Mouse (Mus musculus): Measurements from ENCODE around the gene Scarf1.

Gene Scarf1

DNA sequence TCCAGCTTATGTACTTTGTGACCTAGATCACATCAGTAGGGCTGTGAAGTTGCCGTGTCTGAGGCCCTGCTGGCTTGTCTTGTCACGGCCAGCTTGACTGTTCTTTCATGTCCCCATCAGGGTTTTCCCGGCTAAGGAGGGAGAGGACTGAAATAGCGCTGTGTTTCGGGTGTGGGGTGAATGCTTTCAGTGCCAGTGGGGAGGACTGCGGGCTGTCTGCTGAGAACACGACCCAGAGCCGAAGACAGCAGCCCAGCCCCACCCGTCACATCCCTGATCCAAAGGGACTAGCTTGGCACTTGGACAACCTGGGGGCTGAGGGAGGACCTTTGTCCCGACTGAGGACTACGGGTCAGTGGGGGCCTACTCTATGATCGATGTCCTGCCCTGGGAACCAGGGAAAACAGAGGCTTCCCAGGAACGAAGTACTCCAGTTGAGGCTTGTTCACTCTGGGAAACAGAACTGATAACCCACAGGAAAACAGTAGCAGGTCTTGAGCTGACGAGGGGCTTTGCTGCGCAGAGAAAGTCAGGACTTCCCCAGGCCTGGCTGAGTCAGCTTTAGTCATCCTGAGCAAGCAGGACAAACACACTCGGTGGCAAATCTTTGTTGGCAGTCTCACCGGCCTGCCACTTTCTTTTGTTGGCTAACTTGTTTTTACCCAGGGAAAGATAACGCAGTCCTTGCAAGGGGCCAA is 50.7 kb downstream of the Scarf1 start:
- in situ Hi-C loops (cut with MboI): no loop called here

DNA sequence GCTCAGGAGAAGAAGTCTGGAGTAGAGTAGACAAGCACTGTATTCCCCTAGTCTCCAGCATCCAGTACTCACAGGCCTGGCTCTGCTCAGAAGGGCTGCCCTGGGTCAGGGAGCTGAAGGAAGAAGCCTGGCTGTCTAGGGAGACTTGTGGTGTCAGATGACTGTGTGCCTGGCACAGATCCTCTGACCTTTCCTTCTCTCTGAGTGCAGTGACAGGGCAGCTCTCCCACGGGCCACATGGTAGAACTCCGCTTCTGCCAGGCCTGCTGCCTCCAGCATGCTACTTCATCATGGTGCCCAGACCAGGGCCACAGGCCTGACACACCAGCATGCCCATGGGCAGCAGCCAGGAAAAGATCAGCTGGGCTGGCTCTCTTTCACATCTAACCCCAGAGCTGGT is 52.5 kb downstream of the Scarf1 start:
- in situ Hi-C loops (cut with MboI): loop anchor here (5.0 kb wide), 1 partner anchor 34 kb away; the partner anchor contains the start of gene Slc43a2

DNA sequence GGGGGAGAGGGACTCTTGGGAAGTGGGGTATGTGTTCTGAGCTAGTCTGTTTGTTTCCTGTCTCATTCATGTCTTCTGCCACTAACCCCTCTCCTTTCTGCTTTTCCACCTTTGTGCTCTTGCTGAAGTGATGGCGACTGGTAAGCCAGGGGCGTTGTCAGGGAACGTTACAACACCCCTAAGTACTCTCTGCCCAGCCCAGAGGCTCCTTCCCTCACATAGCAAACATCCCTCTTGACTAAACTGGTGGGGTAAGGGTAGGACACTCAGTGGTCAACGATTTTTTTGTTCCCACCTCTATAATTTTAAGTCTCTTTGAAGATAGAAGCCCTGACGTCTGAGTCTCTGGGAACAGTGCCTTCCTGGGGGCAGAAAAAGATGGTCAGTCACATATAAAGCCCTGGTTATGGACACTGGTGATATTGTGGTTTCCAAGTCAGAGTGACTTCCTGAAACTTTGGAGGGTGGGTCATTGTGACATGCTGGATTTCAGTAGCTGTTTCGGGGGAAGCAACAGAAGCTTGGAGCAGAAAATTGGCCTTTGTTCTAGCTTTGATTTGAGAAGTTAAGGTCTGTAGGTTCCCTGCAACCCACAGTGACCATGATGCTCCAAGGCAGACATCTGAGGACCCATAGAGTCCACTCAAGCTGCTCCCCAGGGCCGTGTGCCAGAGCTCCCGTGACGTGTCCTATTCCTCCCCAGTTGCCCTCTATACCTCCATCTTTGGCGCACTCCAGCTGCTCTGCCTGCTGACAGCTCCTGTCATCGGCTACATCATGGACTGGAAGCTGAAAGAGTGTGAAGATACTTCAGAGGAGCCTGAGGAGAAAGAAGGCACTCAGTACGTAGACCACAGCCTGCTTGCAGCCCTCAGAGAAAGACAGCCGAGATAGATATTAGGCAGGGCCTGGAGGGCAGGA is 53.2 kb downstream of the Scarf1 start:
- in situ Hi-C loops (cut with MboI): loop anchor here (5.0 kb wide), 1 partner anchor 34 kb away; the partner anchor contains the start of gene Slc43a2

DNA sequence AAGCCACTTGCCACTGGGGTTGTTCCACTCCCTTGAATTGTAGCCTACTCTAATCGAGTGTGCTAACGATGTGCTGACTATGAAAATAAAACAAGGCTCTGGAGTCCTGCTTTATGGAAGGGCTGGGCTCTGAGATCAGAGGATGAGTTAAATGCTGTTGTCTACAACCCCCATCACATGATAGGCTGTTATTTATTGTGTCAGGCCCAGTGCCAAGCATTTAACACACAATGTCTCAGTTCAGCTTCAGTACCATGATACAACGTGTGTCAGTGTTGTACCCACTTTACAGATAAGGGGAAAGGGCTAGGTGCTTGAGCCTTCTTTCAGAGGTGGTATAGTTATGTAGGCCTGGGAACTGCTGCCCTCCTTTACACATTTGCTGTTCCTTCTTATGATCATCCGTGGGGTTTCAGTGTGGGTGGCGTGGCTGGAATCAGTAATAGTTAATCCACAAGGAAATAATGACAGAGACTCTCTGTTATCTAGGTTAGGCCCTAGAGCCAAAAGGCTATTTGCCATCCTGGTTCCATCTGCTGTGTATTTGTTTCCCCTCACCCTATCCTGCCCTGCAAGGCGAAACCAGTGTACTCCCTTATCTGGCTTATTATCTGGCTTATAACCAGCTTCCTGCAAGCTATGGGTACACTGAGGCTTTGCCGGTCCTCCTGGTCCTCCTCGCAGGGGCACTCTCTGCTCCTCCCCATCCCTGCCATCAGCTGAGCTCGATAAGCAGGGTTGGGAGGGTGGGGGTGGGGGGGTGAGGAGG is 54.2 kb downstream of the Scarf1 start:
- in situ Hi-C loops (cut with MboI): loop anchor here (5.0 kb wide), 1 partner anchor 35 kb away; the partner anchor contains the start of gene Slc43a2

DNA sequence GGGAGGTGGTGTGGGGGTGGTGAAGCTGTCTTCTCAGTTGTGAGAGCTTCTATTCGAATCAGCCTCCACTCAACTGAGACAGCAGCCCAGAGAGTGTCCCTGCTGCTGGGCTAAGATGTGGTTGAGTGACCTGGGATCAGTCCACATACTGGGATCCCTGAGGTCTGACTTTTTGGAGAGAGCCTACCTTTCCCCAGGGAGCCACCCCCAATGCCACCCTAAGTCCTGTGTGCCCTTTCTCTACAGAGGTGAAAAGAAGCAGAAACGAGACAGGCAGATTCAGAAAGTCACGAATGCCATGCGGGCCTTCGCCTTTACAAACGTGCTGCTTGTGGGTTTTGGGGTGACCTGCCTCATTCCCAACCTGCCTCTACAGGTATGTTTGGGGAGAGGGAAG is 54.8 kb downstream of the Scarf1 start:
- in situ Hi-C loops (cut with MboI): loop anchor here (5.0 kb wide), 1 partner anchor 36 kb away; the partner anchor contains the start of gene Slc43a2

DNA sequence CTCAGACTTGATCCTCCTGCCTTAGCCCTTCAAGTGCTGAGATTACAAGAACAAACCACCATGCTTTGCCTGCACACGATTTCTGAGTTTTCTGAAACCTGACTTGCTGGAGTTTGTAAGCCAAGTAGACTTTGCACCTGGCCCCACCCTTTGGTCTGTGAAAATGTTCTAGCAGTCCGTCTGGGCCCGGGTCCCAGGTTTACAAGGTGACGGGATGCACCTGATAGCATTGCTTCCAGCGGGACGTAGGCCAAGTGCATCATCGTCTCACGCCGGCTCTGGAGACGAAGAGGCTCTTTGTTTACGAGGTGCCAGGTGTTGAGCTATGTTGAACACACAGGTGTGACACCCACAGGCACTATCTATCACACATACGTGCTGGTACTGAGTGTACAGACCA is 55.6 kb downstream of the Scarf1 start:
- in situ Hi-C loops (cut with MboI): loop anchor here (5.0 kb wide), 1 partner anchor 37 kb away; the partner anchor contains the start of gene Slc43a2

DNA sequence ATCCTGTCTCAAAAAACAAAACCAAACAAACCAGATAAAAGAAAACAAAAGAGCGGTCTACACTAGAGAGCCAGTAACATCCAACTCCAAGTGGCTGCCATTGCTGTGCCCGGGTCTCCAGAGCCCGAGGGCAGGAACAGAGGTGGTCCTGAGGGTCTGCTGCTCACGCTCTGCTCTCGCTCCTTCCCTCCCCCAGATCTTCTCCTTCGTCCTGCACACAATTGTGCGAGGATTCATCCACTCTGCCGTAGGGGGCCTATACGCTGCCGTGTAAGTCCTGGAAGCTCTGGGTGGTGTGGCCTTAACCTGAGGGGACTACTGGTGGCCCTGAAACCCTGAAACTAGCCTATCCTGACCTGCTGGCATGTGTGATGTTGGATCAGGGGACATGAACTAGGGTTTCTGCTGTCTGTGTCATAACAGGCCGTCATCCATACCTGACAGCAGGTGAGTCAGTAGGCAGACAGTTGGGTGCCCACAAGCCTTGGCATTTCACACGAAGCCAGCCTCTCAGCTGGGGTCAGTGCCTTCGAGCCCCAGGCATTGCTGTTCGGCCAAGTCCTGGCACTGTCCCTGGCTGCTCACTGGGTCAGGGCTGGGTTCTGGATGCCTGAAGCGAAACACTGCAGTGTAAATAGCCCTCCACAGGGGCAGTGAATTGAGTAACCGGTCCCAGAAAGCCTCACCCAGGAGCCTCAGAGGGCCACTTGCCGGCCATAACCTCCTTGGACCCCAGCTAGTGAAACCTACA is 57.2 kb downstream of the Scarf1 start:
- in situ Hi-C loops (cut with MboI): no loop called here

DNA sequence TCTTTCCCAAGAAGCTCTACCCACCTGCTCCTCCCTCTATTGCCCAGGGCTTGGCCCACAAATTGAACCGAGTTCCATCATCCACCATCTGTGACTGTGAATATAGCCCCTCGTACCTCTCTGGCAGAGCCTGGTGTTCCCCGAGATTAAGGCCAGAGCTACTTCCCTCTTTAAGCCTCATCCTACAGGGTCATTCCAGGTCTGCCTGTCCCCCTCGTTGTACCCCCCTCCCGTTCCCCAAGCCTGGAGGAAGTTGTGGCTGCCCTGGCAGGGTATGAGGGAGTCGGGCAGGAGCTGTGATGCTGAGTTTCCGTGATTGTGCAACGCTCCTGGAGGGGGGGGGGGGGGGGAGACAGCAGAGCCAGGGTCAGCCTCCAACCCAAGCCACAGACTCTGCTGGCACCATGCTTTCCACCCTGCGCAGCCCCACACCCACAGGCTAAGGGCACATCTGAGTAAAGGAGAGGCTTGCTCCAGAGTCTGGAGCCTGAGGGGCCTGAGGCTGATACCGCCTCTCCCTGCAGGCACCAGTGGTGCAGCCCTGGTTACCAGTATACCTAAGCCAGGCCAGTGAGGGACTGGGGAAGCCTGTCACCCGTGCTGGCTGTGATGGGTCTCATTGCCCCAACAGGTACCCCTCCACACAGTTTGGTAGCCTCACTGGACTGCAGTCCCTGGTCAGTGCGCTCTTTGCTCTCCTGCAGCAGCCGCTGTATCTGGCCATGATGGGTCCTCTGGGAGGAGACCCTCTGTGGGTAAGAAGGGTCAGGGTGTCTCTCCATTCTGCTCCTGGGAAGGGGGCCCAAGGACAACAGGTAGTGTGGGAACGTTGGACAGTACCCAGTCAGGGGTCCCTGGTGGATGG is 58.0 kb downstream of the Scarf1 start:
- in situ Hi-C loops (cut with MboI): no loop called here

DNA sequence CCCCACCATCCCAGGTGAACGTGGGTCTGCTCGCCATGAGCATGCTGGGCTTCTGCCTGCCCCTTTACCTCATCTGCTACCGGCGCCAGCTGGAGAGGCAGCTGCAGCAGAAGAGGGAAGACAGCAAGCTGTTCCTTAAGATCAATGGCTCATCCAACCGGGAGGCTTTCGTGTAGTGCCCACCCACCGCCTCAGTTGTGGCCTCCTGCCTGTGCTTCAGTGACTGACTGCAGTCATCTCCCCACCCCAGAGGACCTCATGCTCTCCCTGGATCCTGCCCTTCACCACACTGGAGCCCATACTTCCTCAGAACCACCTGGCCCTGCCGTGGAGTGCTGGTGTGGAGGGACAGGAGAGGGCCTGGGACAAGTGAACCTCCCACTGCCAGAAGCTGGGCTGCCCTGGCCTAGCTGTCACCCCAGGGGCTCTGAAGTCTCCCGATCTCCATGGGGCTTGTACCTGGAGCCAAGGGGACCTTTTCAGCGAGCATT is 59.0 kb downstream of the Scarf1 start:
- in situ Hi-C loops (cut with MboI): no loop called here

DNA sequence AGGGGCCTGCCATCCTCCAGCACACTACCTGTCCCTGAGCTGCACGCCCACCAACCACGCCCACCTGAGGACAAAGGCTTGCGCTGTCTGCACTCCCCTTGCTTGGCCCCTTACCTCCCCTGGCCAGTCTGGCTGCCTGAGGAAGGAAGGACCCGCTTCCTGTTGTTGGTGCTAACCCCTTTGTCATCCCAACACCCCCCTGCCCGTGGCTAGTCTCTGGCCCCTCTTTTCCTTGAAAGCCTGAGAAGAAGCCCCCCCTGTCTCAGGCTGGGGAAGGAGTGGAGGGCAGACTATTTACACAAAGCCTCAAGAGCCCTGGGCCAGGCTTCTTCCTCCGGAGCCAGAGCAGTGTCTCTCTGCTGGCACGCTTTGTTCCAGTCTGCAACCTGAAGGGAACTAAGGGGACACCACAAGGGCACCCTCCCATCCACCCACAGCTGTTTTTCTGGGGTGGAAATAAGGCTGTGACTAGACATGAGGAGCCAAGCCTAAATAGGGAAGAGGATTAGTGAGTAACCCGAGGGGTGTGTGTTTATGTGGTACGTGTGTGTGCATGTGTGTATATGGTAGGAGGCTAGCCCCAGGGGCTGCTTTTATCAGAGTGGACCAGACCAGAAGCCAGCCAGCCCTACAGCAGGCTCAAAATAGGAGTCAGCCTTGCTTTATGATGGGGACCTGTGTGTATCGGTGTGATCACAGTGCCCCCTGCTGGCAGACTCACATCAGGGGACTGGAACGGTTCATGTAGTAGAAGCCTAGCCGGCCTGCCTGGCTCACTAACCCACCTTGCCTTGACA is 59.7 kb downstream of the Scarf1 start:
- in situ Hi-C loops (cut with MboI): no loop called here

DNA sequence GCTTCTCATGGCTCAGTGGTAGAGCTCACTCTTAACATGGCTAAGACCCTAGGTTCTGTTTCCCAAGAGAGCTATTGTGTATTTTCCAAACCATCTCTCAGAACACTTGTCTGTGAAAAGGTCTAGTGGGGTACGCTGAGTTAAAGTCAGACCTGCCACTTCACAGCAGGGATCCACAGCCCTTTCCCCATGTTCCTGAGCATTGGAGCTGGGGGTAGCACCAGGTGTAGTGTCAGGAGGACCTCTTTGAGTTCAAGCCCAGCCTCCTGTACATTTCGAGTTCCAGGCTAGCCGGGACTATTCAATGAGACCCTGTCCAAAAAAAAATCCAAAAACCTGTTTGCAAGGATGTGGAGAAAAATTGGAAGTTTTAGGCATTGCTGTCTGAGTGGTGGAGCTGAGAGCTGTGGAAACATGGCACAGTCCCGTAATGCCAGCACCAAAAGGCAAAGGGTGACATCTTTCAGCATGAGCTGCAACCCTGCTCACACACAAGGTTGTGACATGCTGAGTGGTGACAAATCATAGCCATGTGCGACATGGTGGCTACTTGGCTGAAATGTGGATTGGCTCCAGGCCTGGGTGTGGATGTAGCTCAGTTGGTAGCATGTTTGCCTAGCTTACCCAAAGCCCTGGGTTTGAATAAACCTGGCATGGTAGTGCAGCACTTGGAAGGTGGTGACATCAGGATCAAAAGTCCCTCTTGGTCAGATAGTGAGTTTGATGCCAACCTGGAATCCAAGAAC is 61.2 kb downstream of the Scarf1 start:
- in situ Hi-C loops (cut with MboI): no loop called here

DNA sequence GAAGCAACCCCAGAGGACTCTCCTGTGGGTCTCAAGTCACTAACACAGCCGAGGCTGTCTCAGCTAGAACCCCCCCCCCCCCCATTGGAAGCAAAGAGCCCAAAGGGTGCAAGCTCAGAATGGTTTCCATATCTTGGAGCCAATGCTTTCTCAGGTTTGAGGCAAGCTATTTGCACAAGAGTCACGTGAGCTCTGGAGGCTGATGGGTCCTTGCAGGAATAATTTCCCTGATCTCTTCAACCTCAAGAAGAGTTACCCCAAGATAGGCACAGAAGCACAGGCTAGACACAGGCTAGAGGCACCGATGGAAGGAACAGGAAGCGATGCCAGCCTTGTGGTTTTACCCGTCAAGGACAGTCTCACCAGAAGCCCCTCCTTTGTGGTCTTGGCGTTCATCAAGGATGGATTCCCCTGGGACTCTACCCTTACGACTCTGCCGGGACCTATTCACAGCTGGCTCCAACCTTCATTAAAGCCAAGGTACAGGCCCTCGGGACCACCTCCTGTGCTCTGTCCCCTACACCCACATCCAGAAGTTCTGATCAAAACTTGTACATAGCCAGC is 62.3 kb downstream of the Scarf1 start:
- in situ Hi-C loops (cut with MboI): no loop called here

Data from mature B cell (primary cell).